In genomic region chr11:80799979-80800378, GRCm38 (mm10) we compare ENCODE assay signal across 11 mouse cellular contexts. TPM values are rescaled to one million over a fixed set of nuclear protein-coding genes. Genes with fewer than 3 reads are reported as not detected.
DNase-seq lines count a peak whose midpoint lies in the region; ATAC-seq and TF ChIP-seq lines count a peak whose summit lies in the region.
"Had no signal": no experiment of that assay in that cellular context is flagged by ENCODE, and none has a peak within 500 bp of the region (broad histone marks: within the 10 kb centered on the region; RNA-seq: fewer than 3 reads in every experiment).

No protein-coding gene starts in this region.

- WGBS in liver, adult 2 months = 41% methylated on average over 3 of the region's 3 CpGs
- WGBS in liver, embryonic 12.5 days (ENCODE audit: insufficient replicate concordance) = 35% methylated on average over 3 of the region's 3 CpGs
- WGBS in intestine, embryonic 16.5 days = 23% methylated on average over 3 of the region's 3 CpGs

- H3K27me3 ChIP-seq in liver, adult 2 months (ENCODE audit: control insufficient read depth, insufficient read depth, low read length) = no peaks in the 10 kb centered on the region
- peaks cover 12% of the 10 kb centered on the region; the same call in 1 of the 2 replicates for H3K27me3 ChIP-seq in liver, embryonic 12.5 days (replicated peaks)
- no peaks in the 10 kb centered on the region for H3K27me3 ChIP-seq in intestine, embryonic 16.5 days (replicated peaks; ENCODE audit: control insufficient read depth, insufficient read depth, low read length)
- H3K27me3 ChIP-seq: limb, embryonic 12.5 days had no signal

- no peaks in the 10 kb centered on the region for H3K36me3 ChIP-seq in liver, adult 2 months (ENCODE audit: control insufficient read depth, insufficient read depth, low read length)
- no peaks in the 10 kb centered on the region for H3K36me3 ChIP-seq in liver, embryonic 12.5 days
- no peaks in the 10 kb centered on the region for H3K36me3 ChIP-seq in intestine, embryonic 16.5 days (ENCODE audit: control insufficient read depth, insufficient read depth, low read length)
- H3K36me3 ChIP-seq: limb, embryonic 12.5 days had no signal

- no peak overlapping the region for H3K9ac ChIP-seq in liver, adult 2 months (ENCODE audit: low read depth, low read length)
- no peak overlapping the region for H3K9ac ChIP-seq in liver, embryonic 12.5 days
- H3K9ac ChIP-seq in intestine, embryonic 16.5 days (ENCODE audit: low read depth, low read length) = no peak overlapping the region
- H3K9ac ChIP-seq: limb, embryonic 12.5 days had no signal

- H3K4me3 ChIP-seq in liver, adult 2 months (ENCODE audit: insufficient read depth, low read depth, low read length) = no peak overlapping the region
- no peak overlapping the region for H3K4me3 ChIP-seq in liver, embryonic 12.5 days
- H3K4me3 ChIP-seq in intestine, embryonic 16.5 days (ENCODE audit: low read length) = no peak overlapping the region
- H3K4me3 ChIP-seq: limb, embryonic 12.5 days had no signal

- no peaks in the 10 kb centered on the region for H3K4me1 ChIP-seq in liver, adult 2 months (ENCODE audit: control insufficient read depth, insufficient read depth, low read length)
- no peaks in the 10 kb centered on the region for H3K4me1 ChIP-seq in liver, embryonic 12.5 days
- peaks cover 11% of the 10 kb centered on the region for H3K4me1 ChIP-seq in intestine, embryonic 16.5 days (ENCODE audit: control insufficient read depth, insufficient read depth, low read length)
- H3K4me1 ChIP-seq: limb, embryonic 12.5 days had no signal

- no peak for TF ChIP-seq POLR2A in liver, adult 2 months (IDR thresholded peaks at IDR 0.05; ENCODE audit: extremely low read depth, insufficient read depth, low read length)

- H3K4me2 ChIP-seq in liver, embryonic 12.5 days = no peak overlapping the region
- no peak overlapping the region for H3K4me2 ChIP-seq in intestine, embryonic 16.5 days (ENCODE audit: low read depth, low read length)
- H3K4me2 ChIP-seq: limb, embryonic 12.5 days had no signal

- DNase-seq in adrenal gland, adult (ENCODE audit: inconsistent age in 2 of 2, low spot score in 1 of 2) = peak; percentile 25 to 66
- DNase-seq in adrenal gland, adult 18-20 months (ENCODE audit: low spot score in 2 of 2) = no peak
- no peak for DNase-seq in liver, adult 2 months (ENCODE audit: extremely low read depth, low read depth, low spot score)
- DNase-seq in layer of hippocampus, postnatal 25 days (ENCODE audit: extremely low spot score in 1 of 2, low spot score in 1 of 2) = no peak
- no peak for DNase-seq in embryo, embryonic 11 days
- DNase-seq: midbrain, embryonic 14.5 days had no signal

- no peak for ATAC-seq in liver, embryonic 12.5 days
- ATAC-seq in intestine, embryonic 16.5 days = peak; percentile 47
- peak; percentile 76 for ATAC-seq in megakaryocyte, adult 5-6 weeks (ENCODE audit: poor library complexity, severe bottlenecking)

- TF ChIP-seq CTCF in liver, adult 2 months (IDR thresholded peaks at IDR 0.05; ENCODE audit: low read depth, low read length) = peak; percentile 73

- H3K9me3 ChIP-seq in liver, embryonic 12.5 days (replicated peaks) = 0 out of 2 replicates have a peak, but pooled peaks cover under 1% of the 10 kb centered on the region
- no peaks in the 10 kb centered on the region for H3K9me3 ChIP-seq in intestine, embryonic 16.5 days (ENCODE audit: control insufficient read depth, low read length)
- H3K9me3 ChIP-seq: limb, embryonic 12.5 days had no signal

- no peaks in the 10 kb centered on the region for H3K79me2 ChIP-seq in liver, adult 2 months (ENCODE audit: control insufficient read depth, insufficient read depth, low read length)

- H3K27ac ChIP-seq in liver, adult 2 months (replicated peaks; ENCODE audit: insufficient read depth, low read depth, low read length) = no peak overlapping the region
- no peak overlapping the region for H3K27ac ChIP-seq in liver, embryonic 12.5 days
- no peak overlapping the region for H3K27ac ChIP-seq in intestine, embryonic 16.5 days (ENCODE audit: low read length)
- H3K27ac ChIP-seq: limb, embryonic 12.5 days had no signal

RNA-seq across cellular contexts. Expression of gene Tmem98, which starts 10.0 kb away (rescaled TPM):
- total RNA-seq in adrenal gland, adult 18-20 months (2021) = 10 to 100 TPM; 23.5 to 71.9 TPM
- total RNA-seq in liver, adult 2 months (2014; rRNA removed) = 17.9 and 19.9 TPM in 2 replicates
- polyA plus RNA-seq in liver, adult 2 months (2012; rRNA removed) = 18.3 and 29.7 TPM in 2 replicates
- 19.6 and 20.1 TPM in 2 replicates for polyA plus RNA-seq in liver, embryonic 12.5 days (2016; fragmentation: Nextera tagmentation; extraction: Ambion mirVana)
- polyA plus RNA-seq in intestine, embryonic 16.5 days (2015; fragmentation: Nextera tagmentation; extraction: Ambion mirVana) = 241 and 243 TPM in 2 replicates
- total RNA-seq in megakaryocyte, adult 5-6 weeks (2015) = 0.16 TPM in 1 of 2 replicates, not detected in the other
- total RNA-seq in megakaryocyte, adult 5-6 weeks (2017) = 0.22 TPM in 1 of 2 replicates, not detected in the other
- 10 to 100 TPM; 10.3 to 11.2 TPM for total RNA-seq in layer of hippocampus, postnatal 25 days (2021)

RNA-seq across cellular contexts. Expression of gene Myo1d, which starts 20.2 kb away (rescaled TPM):
- total RNA-seq in adrenal gland, adult 18-20 months (2021) = 10 to 100 TPM; 41.4 to 97.0 TPM
- total RNA-seq in liver, adult 2 months (2014; rRNA removed) = 5.2 and 6.8 TPM in 2 replicates
- 6.8 and 7.8 TPM in 2 replicates for polyA plus RNA-seq in liver, adult 2 months (2012; rRNA removed)
- polyA plus RNA-seq in liver, embryonic 12.5 days (2016; fragmentation: Nextera tagmentation; extraction: Ambion mirVana) = 6.5 and 6.9 TPM in 2 replicates
- 80.9 and 97.7 TPM in 2 replicates for polyA plus RNA-seq in intestine, embryonic 16.5 days (2015; fragmentation: Nextera tagmentation; extraction: Ambion mirVana)
- 5.6 and 6.2 TPM in 2 replicates for total RNA-seq in megakaryocyte, adult 5-6 weeks (2015)
- total RNA-seq in megakaryocyte, adult 5-6 weeks (2017) = 3.0 and 4.2 TPM in 2 replicates
- total RNA-seq in layer of hippocampus, postnatal 25 days (2021) = 1 to 10 TPM; 6.6 to 6.8 TPM

RNA-seq across cellular contexts. Expression of gene Spaca3, which starts 58.2 kb away (rescaled TPM):
- total RNA-seq in adrenal gland, adult 18-20 months (2021) = not detected
- not detected in 2 replicates for total RNA-seq in liver, adult 2 months (2014; rRNA removed)
- polyA plus RNA-seq in liver, adult 2 months (2012; rRNA removed) = not detected in 2 replicates
- polyA plus RNA-seq in liver, embryonic 12.5 days (2016; fragmentation: Nextera tagmentation; extraction: Ambion mirVana) = not detected in 2 replicates
- not detected in 2 replicates for polyA plus RNA-seq in intestine, embryonic 16.5 days (2015; fragmentation: Nextera tagmentation; extraction: Ambion mirVana)
- total RNA-seq in megakaryocyte, adult 5-6 weeks (2015) = not detected in 2 replicates
- not detected in 2 replicates for total RNA-seq in megakaryocyte, adult 5-6 weeks (2017)
- not detected for total RNA-seq in layer of hippocampus, postnatal 25 days (2021)
- polyA plus RNA-seq: hindbrain, embryonic 11.5 days; limb, embryonic 12.5 days; midbrain, embryonic 14.5 days had no signal

Comparison
In these comparisons a context has a peak if more than half of its experiments do, and no peak if none do; other contexts are left out.
1. DNase-seq: peak in adrenal gland, adult (2 of 2); none in adrenal gland, adult 18-20 months (0 of 2), liver, adult 2 months (single experiment), layer of hippocampus, postnatal 25 days (0 of 2) and embryo, embryonic 11 days (single experiment).
2. RNA of gene Tmem98, which starts 10.0 kb away (total RNA-seq): 23.5 to 71.9 TPM in adrenal gland, adult 18-20 months, 17.9 to 19.9 TPM in liver, adult 2 months and 10.3 to 11.2 TPM in layer of hippocampus, postnatal 25 days; 0.16 to 0.22 TPM in megakaryocyte, adult 5-6 weeks; every median in the first group is over 4 times any median in the second.